Mouse (Mus musculus): Measurements from ENCODE around the gene Batf2. TPM values are rescaled to one million over a fixed set of nuclear protein-coding genes. Genes with fewer than 3 reads are reported as not detected.
A peak's percentile ranks its signal among the peaks of the same experiment; 100 is the strongest.

Gene Batf2
- polyA plus RNA-seq (2011; ENCODE audit: insufficient read depth, insufficient read length, low replicate concordance, missing spikeins) = 0.93 TPM in 1 of 2 replicates, not detected in the other

- TF ChIP-seq CTCF (IDR thresholded peaks at IDR 0.05; ENCODE audit: control insufficient read depth, insufficient read depth, low read length) = peak; percentile 89
- peak; percentile 51; the same call in 1 of the 2 replicates for TF ChIP-seq POLR2A (IDR thresholded peaks at IDR 0.05; ENCODE audit: borderline replicate concordance, control insufficient read depth, low read depth, low read length)
- H3K27ac ChIP-seq (ENCODE audit: control insufficient read depth, insufficient read depth, low read depth, low read length, poor library complexity) = peak within 1 kb of the TSS; percentile 81
- peak within 1 kb of the TSS; percentile 77 for H3K4me3 ChIP-seq (replicated peaks; ENCODE audit: control insufficient read depth, low read depth, low read length)
- under 1% methylated on average over 68 of the region's 68 CpGs for WGBS
- no peaks in the 10 kb centered on the region for H3K4me1 ChIP-seq (ENCODE audit: control insufficient read depth, insufficient read depth, low read length)
Observed at GRCm38 (mm10) chr19:6140678-6141393, at the start of gene Batf2. Batf2 (plus strand) TSS chr19:6140983.

- TF ChIP-seq CTCF (IDR thresholded peaks at IDR 0.05; ENCODE audit: control insufficient read depth, insufficient read depth, low read length) (no peak), POLR2A (IDR thresholded peaks at IDR 0.05; ENCODE audit: borderline replicate concordance, control insufficient read depth, low read depth, low read length) (no peak)
- no peak within 1 kb of the TSS for H3K4me3 ChIP-seq (replicated peaks; ENCODE audit: control insufficient read depth, low read depth, low read length)
- no peaks in the 10 kb centered on the region for H3K4me1 ChIP-seq (ENCODE audit: control insufficient read depth, insufficient read depth, low read length)
- no peak within 1 kb of the TSS for H3K27ac ChIP-seq (ENCODE audit: control insufficient read depth, insufficient read depth, low read depth, low read length, poor library complexity)
- WGBS = 88% methylated on average over 7 of the region's 7 CpGs
Observed at GRCm38 (mm10) chr19:6094119-6094518, 46.7 kb upstream of the Batf2 start, which contains the start of gene AC131692.1. AC131692.1 (plus strand) TSS chr19:6094419.

GRCm38 (mm10) chr19:6097847-6098246 lies 42.9 kb upstream of the Batf2 start:
- no peak overlapping the region for H3K4me3 ChIP-seq (replicated peaks; ENCODE audit: control insufficient read depth, low read depth, low read length)
- H3K27ac ChIP-seq (ENCODE audit: control insufficient read depth, insufficient read depth, low read depth, low read length, poor library complexity) = no peak overlapping the region
- TF ChIP-seq CTCF (IDR thresholded peaks at IDR 0.05; ENCODE audit: control insufficient read depth, insufficient read depth, low read length) (no peak), POLR2A (IDR thresholded peaks at IDR 0.05; ENCODE audit: borderline replicate concordance, control insufficient read depth, low read depth, low read length) (no peak)
- peaks cover 2% of the 10 kb centered on the region for H3K4me1 ChIP-seq (ENCODE audit: control insufficient read depth, insufficient read depth, low read length)
- WGBS = 51% methylated on average over 3 of the region's 3 CpGs

GRCm38 (mm10) chr19:6101186-6101585 lies 39.6 kb upstream of the Batf2 start:
- H3K27ac ChIP-seq (ENCODE audit: control insufficient read depth, insufficient read depth, low read depth, low read length, poor library complexity) = no peak overlapping the region
- TF ChIP-seq POLR2A (IDR thresholded peaks at IDR 0.05; ENCODE audit: borderline replicate concordance, control insufficient read depth, low read depth, low read length) = no peak
- no peak for TF ChIP-seq CTCF (IDR thresholded peaks at IDR 0.05; ENCODE audit: control insufficient read depth, insufficient read depth, low read length)
- WGBS = 84% methylated on average over 6 of the region's 6 CpGs
- H3K4me3 ChIP-seq (replicated peaks; ENCODE audit: control insufficient read depth, low read depth, low read length) = no peak overlapping the region
- H3K4me1 ChIP-seq (ENCODE audit: control insufficient read depth, insufficient read depth, low read length) = peaks cover 3% of the 10 kb centered on the region

- 60% methylated on average over 6 of the region's 6 CpGs for WGBS
- H3K4me1 ChIP-seq (ENCODE audit: control insufficient read depth, insufficient read depth, low read length) = peaks cover 3% of the 10 kb centered on the region
- no peak for TF ChIP-seq CTCF (IDR thresholded peaks at IDR 0.05; ENCODE audit: control insufficient read depth, insufficient read depth, low read length)
- no peak for TF ChIP-seq POLR2A (IDR thresholded peaks at IDR 0.05; ENCODE audit: borderline replicate concordance, control insufficient read depth, low read depth, low read length)
- H3K4me3 ChIP-seq (replicated peaks; ENCODE audit: control insufficient read depth, low read depth, low read length) = no peak overlapping the region
- H3K27ac ChIP-seq (ENCODE audit: control insufficient read depth, insufficient read depth, low read depth, low read length, poor library complexity) = peak overlapping the region; percentile 69
Observed at GRCm38 (mm10) chr19:6102169-6102853, 38.5 kb upstream of the Batf2 start.

- Histone ChIP-seq H3K27ac (ENCODE audit: control insufficient read depth, insufficient read depth, low read depth, low read length, poor library complexity) (peak overlapping the region; percentile 48; the same call in 1 of the 2 replicates), H3K4me1 (ENCODE audit: control insufficient read depth, insufficient read depth, low read length) (peaks cover 3% of the 10 kb centered on the region), H3K4me3 (replicated peaks; ENCODE audit: control insufficient read depth, low read depth, low read length) (no peak overlapping the region)
- WGBS = 75% methylated on average over 4 of the region's 4 CpGs
- TF ChIP-seq POLR2A (IDR thresholded peaks at IDR 0.05; ENCODE audit: borderline replicate concordance, control insufficient read depth, low read depth, low read length) (no peak), CTCF (IDR thresholded peaks at IDR 0.05; ENCODE audit: control insufficient read depth, insufficient read depth, low read length) (no peak)
Observed at GRCm38 (mm10) chr19:6104476-6104875, 36.3 kb upstream of the Batf2 start.

GRCm38 (mm10) chr19:6105586-6105985 lies 35.2 kb upstream of the Batf2 start, which contains the start of gene Naaladl1:
Naaladl1 (plus strand) TSS chr19:6105782.
- H3K4me1 ChIP-seq (ENCODE audit: control insufficient read depth, insufficient read depth, low read length) = peaks cover 3% of the 10 kb centered on the region
- no peak for TF ChIP-seq POLR2A (IDR thresholded peaks at IDR 0.05; ENCODE audit: borderline replicate concordance, control insufficient read depth, low read depth, low read length)
- H3K4me3 ChIP-seq (replicated peaks; ENCODE audit: control insufficient read depth, low read depth, low read length) = no peak within 1 kb of the TSS
- H3K27ac ChIP-seq (ENCODE audit: control insufficient read depth, insufficient read depth, low read depth, low read length, poor library complexity) = peak within 1 kb of the TSS; percentile 48; the same call in 1 of the 2 replicates
- 91% methylated on average over 7 of the region's 7 CpGs for whole genome bisulfite sequencing

GRCm38 (mm10) chr19:6113116-6113515 lies 27.7 kb upstream of the Batf2 start:
- no peaks in the 10 kb centered on the region for H3K4me1 ChIP-seq (ENCODE audit: control insufficient read depth, insufficient read depth, low read length)
- H3K27ac ChIP-seq (ENCODE audit: control insufficient read depth, insufficient read depth, low read depth, low read length, poor library complexity) = no peak overlapping the region
- no peak overlapping the region for H3K4me3 ChIP-seq (replicated peaks; ENCODE audit: control insufficient read depth, low read depth, low read length)
- TF ChIP-seq POLR2A (IDR thresholded peaks at IDR 0.05; ENCODE audit: borderline replicate concordance, control insufficient read depth, low read depth, low read length) = no peak
- no peak for TF ChIP-seq CTCF (IDR thresholded peaks at IDR 0.05; ENCODE audit: control insufficient read depth, insufficient read depth, low read length)
- 87% methylated on average over 6 of the region's 6 CpGs for WGBS
